Mouse (Mus musculus) kidney, adult 2 months (tissue): Measurements from ENCODE around the gene Ano4.

ENCODE experiments used
- CTCF ChIP-seq: fragments of 200-500 bp; conservative IDR thresholded peaks from 2 replicates; pipeline ENCODE4 v1.5.1; 2011; ENCODE audit warnings: low read depth, mild to moderate bottlenecking, control low read depth, low read length, moderate library complexity, mixed read lengths; ENCODE audit not compliant: insufficient read depth, insufficient read length
- POLR2A ChIP-seq: fragments of 200-500 bp; IDR thresholded peaks from one replicate; pipeline ENCODE4 v1.6.1; 2011; ENCODE audit warnings: low read depth, low read length, control low read depth

- TF ChIP-seq CTCF (no peak), POLR2A (no peak)
These were observed 64.2 kb downstream of the Ano4 start for GRCm38 (mm10) chr10:89280402-89280801.
